Mouse (Mus musculus) cerebellum, postnatal 10 days (tissue): ENCODE results near the gene Casp14.
"Not testable (repeated sequence)": the region's sequence is repeated elsewhere in the genome, so short reads cannot be mapped to it uniquely, and the experiment has no call there.

Experiments used
- DNase-seq, 2 experiments: peaks; one replicate each; pipeline ENCODE4 v3.0.0; 2021; ENCODE audit warnings: mixed read lengths in 2 of 2

Gene Casp14

DNA sequence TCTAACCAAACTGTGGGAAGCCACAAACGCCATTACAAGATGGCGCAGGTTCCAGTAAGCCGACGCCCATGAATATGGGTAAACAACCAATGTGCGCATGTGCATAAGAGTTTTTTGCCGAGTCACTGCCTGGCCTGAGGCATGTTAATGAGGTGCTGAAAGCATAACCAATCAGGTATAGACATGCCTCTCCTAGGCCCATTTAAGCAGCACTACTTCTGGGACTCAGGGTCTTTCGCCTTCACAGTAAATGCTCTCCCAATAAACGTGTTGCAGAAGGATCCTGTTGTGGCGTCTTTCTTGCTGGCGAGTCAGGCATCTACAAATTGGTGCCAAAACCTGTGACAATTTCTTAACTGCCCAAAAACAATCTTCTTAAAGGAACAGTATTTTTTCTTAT, 51.4 kb downstream of the Casp14 start:
- not testable (repeated sequence) for DNase-seq

DNA sequence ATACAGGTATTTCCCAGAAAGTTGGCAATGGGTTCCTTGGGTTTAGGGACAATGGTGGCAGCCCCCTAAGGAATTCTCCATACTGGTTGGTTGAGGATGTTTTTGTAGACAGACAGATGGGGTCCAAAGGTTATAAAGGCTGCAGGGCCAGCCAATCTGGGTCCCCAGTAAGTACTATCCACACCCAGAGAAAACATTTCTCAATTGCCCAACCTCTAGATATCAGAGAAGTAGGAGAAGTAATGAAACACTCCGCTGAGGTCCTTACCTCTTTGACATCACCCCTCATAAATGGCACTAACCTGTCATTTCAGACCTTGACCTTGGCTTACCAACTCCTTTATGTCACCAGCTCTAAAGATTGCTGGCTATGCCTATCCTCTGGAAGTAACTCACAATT, 53.5 kb downstream of the Casp14 start:
- no peak for DNase-seq
